Mouse (Mus musculus) cerebral cortex, adult 2 months (tissue): Measurements from ENCODE around the gene Fhod1.

Source experiments
- WGBS: fragments of 180-500 bp; shearing (Covaris S2); methylation state at CpG from one replicate; pipeline ENCODE4 v1.1.7; 2018; 5-methylcytosine and 5-hydroxymethylcytosine counted together

Gene Fhod1

DNA sequence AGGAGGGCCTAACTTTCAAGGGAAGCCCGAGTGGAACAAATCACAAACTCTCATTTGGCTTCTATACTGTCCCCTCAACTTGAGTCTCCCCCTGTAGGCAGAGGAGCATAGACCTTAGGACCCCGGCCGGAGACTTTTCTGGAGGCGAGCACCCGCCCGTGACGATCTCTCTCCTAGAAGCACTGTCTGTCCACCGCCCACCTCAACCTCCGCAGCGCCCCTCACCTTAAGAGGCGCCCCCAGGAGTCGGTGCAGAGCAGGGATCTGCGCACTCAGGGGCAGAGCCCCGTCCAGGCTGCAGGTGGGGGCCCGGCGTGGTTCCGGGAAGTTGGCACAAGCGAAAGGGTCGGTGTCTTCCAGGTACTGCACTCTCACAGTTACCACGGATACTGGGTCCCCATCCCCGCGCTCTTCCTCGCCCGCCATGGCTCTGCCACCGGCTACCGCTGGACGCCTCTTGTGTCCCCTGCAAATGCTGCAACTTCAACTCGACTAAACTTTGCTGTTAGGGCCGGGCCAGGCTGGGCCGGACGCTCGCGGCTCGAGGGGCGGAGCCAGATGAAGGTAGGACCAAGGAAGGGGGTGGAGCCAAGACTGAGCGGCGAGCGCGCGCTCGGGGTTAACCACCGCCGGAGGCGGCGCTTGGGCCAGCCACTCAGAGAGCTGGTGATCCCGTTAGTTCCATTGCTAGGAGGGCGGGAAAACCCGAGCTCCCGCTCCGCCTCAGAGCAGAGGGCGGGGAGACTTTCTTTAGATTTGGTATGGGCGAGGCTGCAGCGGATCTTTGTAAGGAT lies at the start of gene Fhod1:
TSS of gene Fhod1 (minus strand) at position 526 of the 794 bp plus-strand sequence.
- 1% methylated on average over 53 of the region's 53 CpGs for WGBS

DNA sequence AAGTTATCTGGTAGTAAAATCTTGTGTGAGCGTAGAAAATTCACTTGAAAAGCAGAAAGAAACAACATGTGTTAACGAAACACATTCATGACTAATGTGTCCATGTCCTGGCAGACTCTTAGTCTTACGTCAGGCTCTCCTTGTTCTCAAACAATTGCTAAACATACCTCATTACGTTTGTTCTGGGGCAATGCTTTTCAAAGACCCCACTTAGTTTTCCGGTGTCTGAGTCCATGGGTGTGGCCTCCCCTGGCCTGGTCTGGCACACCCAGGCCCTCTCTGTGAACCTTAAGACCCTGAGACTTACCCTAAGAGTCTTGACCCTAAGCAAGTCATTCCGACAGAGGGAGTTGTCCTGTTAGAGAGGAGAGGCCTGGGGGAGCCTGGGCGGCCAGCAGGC lies 46.2 kb upstream of the Fhod1 start:
- 63% methylated on average over 7 of the region's 7 CpGs for WGBS

DNA sequence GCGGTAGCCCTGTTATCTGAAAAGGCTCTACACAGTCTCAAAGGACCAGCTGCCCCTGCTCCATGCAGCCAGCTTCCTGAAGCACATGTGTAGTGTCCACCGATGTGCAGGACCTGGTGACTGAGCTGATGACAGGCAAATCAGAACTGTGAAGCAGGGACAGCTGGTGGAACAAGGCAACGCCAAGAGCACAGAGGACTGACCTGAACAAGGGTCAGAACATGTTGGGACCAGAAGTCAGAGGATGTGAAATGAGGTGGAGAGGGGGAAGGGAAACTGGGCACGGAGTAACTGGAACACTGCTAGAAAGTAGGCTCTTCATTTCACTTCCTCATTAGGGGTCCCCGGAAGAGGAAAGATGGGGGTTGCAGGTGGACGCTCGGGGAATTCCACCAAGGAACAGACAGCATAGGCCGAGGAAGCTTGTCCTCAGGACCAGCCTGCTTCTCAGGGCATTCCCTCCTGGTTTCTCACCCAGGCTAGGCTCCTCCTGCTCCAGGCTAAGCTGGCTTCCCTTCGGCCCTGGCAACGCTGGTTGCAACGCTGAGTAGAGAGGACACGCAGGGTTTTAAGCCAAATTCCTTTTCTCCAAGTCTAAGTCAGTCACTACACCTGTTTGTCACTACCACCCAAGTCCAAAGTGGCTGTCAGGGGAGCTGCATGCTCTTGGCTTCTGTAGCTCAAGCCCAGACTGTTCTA lies 45.5 kb upstream of the Fhod1 start:
- 79% methylated on average over 12 of the region's 12 CpGs for WGBS

DNA sequence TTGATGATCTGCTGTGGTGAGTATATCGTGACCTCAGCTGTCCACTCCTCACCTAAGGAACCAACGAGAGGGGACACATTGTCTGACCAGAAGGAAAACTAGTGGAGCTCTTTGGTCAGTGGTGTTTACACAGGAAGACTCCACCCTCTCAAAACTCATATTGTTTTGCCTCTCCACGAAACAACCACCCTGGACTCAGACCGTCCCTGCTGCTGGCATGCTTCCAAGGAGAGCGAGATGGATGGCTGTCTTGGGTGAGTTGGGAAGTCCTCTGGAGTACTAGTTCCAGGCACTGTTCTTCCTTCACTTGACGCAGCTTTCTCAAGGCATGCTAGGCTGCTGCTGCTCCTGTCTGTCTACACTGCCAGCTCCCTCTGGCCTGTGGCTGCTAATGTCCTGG lies 41.3 kb upstream of the Fhod1 start:
- 77% methylated on average over 6 of the region's 6 CpGs for WGBS

DNA sequence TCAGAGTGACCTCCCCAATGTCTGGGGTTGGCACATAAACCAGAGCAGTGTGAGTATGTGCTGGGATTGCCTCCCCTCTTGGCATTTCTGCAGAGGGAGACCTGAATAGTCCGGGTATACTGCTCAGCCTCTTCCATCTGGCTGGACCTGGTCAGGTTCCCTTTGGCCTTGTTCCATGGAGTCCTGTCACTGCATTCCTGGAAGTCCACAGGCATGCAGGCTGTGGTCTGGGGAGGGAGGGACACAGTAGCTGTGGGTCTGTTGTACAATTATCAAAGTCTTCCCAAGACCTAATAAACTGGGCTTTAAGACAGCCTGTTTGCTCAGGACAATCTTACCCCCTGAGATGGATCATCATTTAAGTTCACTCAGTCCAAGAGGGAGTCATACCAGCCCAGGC lies 39.4 kb upstream of the Fhod1 start:
- WGBS: 75% methylated on average over 1 of the region's 1 CpGs

DNA sequence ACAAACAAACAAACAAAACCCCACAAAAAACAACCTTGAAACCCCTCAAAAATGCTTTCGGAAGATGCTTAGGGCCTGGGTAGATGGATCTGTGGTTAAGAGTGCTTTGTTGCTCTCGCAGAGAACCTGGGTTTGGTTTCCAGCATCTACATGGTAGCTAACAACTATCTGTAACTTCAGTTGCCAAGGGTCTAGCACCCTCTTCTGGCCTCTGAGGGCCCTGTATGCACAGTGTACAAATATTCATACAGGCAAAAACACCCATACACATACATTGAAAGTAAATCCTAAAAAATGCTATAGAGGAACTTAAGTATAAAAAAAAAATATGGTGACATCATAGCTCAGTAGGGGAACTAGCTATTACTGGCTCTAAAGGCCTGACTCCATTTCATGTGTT lies 36.3 kb upstream of the Fhod1 start:
- 97% methylated on average over 2 of the region's 2 CpGs for WGBS

DNA sequence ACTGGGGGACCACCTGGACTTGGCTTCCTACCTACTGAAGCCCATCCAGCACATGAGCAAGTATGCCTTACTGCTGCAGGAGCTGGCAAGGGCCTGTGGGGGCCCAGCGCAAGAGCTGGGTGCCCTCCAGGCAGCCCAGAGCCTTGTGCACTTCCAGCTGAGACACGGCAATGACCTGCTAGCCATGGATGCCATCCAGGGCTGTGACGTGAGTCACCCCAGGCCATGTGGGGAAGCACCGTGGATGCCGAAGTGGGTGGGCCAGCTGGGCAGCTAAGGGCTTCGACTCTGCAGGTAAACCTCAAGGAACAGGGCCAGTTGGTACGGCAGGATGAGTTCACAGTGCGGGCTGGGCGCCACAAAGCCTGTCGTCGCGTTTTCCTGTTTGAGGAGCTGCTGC lies 32.6 kb upstream of the Fhod1 start:
- 91% methylated on average over 12 of the region's 12 CpGs for WGBS

GRCm38 (mm10) chr8:105378673-105379072 lies 30.9 kb upstream of the Fhod1 start:
- WGBS: 56% methylated on average over 19 of the region's 19 CpGs

DNA sequence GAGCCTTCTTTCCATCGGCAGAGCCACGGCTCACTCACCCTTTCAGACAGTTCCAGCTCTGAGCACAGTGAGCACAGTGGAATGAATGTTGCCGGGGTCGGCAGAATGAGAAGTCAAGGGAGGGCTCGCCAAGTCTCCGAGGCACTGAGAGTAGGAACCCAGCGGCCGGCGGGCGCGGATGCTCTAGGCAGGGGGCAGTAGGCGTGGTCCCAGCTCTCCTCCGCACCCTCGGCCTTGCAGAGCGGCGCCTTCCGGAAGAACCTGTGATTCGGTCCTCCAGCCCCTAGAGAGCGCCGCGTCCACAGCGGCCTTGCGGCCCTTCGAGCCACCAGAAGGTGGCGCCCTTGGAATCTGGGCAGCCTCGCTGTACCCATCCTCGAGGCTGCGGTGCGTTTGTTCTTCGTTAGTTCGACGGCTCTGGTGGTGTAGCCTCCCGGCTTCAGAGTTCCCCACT lies 26.8 kb upstream of the Fhod1 start:
- 27% methylated on average over 33 of the region's 33 CpGs for WGBS

DNA sequence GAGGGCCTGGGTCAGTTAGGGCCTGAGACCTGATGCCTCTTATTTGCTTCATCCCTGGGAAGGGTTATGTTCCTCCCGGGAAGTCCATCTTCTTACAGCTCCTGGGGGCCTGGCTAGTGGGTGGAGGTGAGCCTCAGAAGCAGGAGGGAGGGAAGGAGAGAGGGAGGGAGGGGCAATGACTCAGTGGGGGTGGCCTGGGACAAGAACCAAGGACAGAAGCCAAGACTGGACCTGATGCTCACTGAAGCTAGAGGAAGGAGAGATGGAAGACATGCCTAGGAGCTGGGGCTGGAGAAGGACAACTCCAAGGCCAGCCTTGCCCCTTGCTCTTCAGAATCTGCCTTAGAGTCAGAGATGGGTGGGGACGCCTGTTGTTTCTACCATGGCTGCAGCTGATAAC lies 25.3 kb upstream of the Fhod1 start, which contains the start of gene Plekhg4:
TSS of gene Plekhg4 (plus strand) at position 243 of the 400 bp plus-strand sequence.
- WGBS: 85% methylated on average over 2 of the region's 2 CpGs

DNA sequence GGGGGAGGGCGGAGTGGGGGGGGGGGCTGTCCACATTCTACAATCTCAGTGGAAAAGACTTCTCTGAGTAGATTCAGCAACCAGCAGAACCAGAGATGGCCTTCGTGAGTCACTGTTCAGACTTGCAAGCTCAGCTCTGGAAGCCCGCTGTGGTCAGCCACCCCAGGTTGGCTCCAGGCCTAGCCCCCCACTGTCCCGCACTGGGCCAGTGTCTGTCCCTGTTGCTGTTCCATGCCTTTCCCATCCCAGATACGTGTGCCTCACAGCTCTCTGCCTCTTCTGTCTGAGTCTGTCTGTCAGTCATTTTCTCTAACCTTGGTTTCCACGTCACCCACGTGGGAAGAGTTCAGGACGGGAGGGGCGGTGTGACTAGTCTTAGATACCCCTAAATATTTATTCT lies 24.7 kb upstream of the Fhod1 start:
- 80% methylated on average over 9 of the region's 9 CpGs for WGBS

DNA sequence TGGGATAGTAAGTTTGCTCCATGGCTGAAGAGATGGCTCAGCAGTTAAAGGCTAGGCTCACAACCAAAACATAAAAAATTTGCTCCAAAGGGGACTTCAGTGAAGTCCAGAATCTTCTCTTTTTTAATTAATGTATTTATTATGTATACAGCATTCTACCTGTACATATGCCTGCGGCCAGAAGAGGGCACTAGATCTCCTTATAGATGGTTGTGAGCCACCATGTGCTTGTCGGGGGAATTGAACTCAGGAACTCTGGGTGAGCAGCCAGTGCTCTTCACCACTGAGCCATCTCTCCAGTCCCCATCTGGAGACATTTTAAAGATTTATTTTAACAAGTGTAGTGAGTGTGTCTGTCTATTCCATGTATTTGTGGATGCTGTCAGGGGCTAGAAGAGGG lies 19.4 kb upstream of the Fhod1 start:
- WGBS: 81% methylated on average over 2 of the region's 2 CpGs

DNA sequence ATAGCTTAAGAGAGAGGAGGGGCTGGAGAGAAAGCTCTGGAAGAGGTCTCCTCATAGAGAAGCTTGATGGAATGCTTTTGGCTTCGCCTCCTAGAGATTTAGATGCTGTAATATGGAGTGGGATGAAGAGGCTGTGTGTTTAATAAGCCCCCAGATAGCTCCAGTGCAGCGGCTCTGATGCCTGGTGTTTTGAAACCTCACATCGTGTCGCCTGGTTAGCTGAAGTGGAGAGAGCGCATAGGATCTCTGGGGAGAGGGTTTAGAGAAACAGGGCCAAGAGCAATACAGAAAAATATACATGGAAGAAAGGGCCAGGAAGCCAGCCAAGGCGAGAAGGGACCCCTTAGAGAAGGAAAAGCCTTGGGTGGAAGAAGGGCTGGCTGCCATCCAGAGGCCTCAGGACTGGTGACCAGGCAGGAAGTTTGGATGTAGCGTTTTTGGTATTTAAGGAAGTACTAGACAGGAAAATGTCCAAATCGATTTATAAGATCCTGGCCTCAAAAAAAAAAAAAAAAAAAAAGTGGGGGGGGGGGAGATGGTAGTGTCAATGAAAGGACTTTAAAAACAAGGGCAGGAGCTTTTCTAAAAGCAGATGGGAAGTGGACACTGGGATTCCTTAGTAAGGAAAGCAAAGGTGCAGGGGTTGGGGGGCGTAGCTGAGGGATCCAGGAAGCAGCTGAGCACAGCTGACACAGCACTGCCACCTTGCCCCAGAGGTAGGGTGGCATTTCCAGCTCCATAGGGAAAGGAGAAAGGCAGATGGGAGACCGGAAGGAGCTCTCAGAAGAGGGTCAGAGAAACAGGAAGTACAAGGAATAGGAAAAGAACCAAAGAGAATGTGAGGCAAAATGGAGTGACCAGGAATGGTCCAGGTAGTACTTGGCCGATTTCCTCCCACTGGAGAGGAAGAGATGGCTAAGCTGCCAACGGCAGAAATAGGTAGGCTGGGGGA lies 14.3 kb upstream of the Fhod1 start:
- 68% methylated on average over 12 of the region's 12 CpGs for WGBS

GRCm38 (mm10) chr8:105359646-105360045 lies 11.9 kb upstream of the Fhod1 start:
- 58% methylated on average over 4 of the region's 4 CpGs for WGBS

- WGBS: 89% methylated on average over 15 of the region's 15 CpGs
These were observed 11.5 kb upstream of the Fhod1 start for GRCm38 (mm10) chr8:105359208-105359607.

DNA sequence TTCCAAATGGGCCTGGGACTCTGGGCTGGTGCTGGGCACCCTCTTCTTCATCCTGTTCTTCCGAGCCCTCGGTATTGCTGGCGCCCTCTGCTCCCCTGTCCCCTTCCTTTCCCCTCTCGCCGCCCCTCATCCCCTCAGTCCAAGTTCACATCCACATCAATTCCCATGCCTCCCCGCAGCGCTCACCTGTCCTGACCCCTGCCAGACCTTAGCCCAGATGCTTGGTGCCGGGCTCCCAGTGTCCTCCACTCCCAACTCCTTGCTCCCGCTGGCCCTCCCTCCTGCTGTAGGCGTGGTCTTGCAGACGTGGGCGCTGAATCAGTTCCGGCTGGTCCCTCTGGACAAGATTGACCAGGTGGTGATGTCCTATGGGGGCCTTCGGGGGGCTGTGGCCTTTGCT lies 8.9 kb upstream of the Fhod1 start:
- 91% methylated on average over 14 of the region's 14 CpGs for WGBS

DNA sequence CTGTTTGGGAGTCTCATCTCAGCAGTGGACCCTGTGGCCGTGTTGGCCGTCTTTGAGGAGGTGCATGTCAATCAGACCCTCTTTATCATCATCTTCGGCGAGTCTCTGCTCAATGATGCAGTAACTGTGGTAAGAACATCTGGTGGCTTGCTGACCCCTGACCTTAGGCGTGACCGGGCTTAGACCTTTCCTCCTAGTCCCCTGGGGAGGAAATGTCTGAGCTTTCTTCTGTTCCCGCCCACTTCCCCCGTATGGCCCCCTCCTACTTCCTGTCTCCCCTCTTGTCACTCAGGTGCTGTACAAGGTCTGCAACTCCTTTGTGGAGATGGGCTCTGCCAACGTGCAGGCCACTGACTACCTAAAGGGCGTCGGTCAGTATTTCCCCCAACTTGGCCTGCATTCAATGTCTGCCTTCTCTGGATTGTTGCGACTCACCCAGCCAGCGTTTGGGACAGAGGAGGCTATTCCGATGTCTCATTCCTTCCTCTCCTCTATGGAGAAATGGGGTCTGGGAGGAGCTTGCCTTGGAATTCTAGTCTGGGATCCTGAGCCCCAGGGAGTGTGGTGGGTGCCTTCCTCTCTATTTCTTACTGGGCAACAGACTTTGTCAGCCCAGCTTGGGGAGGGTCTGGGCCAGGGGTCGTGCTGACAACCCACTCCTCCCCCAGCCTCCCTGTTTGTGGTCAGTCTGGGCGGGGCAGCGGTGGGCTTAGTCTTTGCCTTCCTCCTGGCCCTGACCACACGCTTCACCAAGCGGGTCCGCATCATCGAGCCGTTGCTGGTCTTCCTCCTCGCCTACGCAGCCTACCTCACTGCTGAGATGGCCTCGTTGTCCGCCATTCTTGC lies 7.6 kb upstream of the Fhod1 start:
- 84% methylated on average over 26 of the region's 26 CpGs for WGBS

- WGBS: 95% methylated on average over 4 of the region's 4 CpGs
These were observed 6.8 kb upstream of the Fhod1 start for GRCm38 (mm10) chr8:105354549-105354948.

- WGBS: 74% methylated on average over 8 of the region's 8 CpGs
These were observed 5.9 kb upstream of the Fhod1 start for GRCm38 (mm10) chr8:105353583-105354135.

GRCm38 (mm10) chr8:105350186-105350585 lies 2.4 kb upstream of the Fhod1 start:
- 34% methylated on average over 7 of the region's 7 CpGs for WGBS
